Mouse (Mus musculus): ENCODE data around the gene Cdca7l.
"Not testable (repeated sequence)": the region's sequence is repeated elsewhere in the genome, so short reads cannot be mapped to it uniquely, and the experiment has no call there.

The Cdca7l gene

DNA sequence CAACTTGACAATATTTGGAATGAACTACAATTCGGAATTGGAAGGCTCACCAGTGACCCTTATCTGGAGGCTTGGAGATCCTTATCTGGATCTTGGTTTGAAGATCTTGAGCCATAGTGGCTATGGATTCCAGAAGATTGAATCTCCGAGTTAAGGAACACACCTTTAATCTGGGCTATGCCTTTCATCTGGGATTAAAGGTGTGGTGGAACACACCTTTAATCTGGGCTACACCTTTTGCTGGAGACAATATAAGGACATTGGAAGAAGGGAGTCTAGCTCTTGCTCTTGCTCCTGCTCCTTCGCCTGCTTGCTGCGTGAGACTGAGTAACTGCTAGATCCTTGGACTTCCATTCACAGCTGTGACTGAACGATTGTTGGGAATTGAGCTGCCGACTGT is at the start of gene Cdca7l:
Gene Cdca7l, plus strand, starts transcription at position 301 of the 400 bp plus-strand sequence.
- DNase-seq (ENCODE audit: extremely low read depth, low read depth, low spot score), result not testable (repeated sequence)

- DNase-seq (ENCODE audit: extremely low read depth, low read depth, low spot score), result no peak
Observed at GRCm38 (mm10) chr12:117756010-117756409, 48.1 kb upstream of the Cdca7l start.

GRCm38 (mm10) chr12:117760373-117760772 is 43.7 kb upstream of the Cdca7l start:
- DNase-seq (ENCODE audit: extremely low read depth, low read depth, low spot score), result no peak

DNA sequence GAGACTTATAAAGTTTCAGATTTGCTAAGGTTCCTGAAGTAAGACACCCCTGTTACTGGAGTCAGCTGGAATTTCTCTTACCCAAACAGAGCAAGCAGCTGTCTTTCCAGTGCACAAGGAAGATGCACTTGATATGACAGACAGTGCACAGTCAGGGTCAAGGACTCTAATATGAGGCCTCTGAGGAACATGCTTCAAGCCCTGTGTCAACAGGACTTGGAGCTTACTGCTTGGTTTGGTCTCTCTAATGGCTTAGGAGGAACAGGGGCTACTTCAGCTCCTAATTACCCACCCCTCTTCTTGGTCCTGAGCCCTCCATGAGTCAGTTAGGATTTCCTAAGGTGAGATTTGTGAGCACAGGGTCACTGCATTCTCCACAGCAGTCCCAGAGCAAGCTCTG is 43.2 kb upstream of the Cdca7l start:
- DNase-seq (ENCODE audit: extremely low read depth, low read depth, low spot score), result no peak

DNA sequence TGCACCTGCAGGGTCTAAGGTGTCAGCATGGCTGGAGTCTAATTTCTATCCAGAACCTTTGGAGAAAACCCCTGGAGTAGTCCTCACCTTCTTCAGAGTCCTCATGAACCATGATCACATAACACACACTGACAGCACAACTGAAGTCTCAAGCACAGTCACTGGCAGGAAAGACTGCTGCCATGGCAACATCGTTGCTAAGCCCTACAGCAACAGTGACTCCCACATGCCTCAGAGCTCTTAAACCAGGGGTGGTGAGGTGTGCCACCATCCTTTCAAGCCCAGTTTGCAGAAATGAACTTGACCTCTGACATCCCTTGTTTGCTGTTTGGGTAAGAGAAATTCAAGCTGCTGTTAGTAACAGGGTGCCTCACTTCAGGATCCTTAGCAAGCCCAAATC is 42.4 kb upstream of the Cdca7l start:
- no peak for DNase-seq (ENCODE audit: extremely low read depth, low read depth, low spot score)

- no peak for DNase-seq (ENCODE audit: extremely low read depth, low read depth, low spot score)
Observed at GRCm38 (mm10) chr12:117763247-117763646, 40.8 kb upstream of the Cdca7l start.

DNA sequence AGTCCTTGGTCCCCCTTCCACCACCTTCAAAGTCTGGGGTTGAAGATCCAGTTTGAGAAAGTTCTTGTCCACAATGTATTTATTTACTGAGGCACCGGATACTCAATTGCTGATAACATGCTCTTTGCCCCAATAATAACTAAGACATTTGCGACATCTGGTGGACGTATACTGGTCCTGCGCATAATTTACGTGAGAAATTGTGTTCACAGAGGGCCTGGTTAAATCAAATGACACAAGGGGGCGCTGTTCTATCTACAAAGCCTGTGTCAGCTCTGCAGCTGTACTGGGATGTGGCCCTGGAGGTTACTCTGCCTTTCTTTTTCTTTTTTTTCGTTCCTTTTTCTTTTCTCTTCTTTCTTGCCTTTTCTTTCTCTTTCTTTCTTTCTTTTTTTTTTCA is 39.2 kb upstream of the Cdca7l start:
- DNase-seq (ENCODE audit: extremely low read depth, low read depth, low spot score), result peak; percentile 10

DNA sequence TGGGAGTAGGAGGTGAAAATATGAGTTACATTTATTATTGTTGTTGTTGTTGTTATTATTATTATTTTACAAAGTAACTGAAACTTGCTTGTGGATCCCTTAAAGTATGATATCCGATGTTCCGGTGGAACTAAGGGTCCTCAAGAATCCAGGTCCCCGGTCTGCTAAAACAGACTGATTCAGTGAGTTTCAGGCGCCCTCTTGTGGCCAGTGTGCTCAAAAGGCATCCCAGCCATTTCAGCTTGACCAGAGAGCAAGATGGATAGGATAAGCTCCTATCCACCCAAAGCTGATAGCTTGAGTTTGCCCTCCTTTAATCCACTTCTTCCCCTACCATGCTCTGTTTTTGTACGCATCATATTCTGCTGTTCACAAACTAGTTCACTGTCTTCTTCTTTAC is 35.0 kb upstream of the Cdca7l start:
- DNase-seq (ENCODE audit: extremely low read depth, low read depth, low spot score), result no peak

- no peak for DNase-seq (ENCODE audit: extremely low read depth, low read depth, low spot score)
Observed at GRCm38 (mm10) chr12:117770211-117770610, 33.9 kb upstream of the Cdca7l start.

GRCm38 (mm10) chr12:117771156-117771555 is 32.9 kb upstream of the Cdca7l start:
- no peak for DNase-seq (ENCODE audit: extremely low read depth, low read depth, low spot score)

GRCm38 (mm10) chr12:117772638-117773037 is 31.5 kb upstream of the Cdca7l start:
- DNase-seq (ENCODE audit: extremely low read depth, low read depth, low spot score), result no peak

GRCm38 (mm10) chr12:117776841-117777240 is 27.2 kb upstream of the Cdca7l start:
- DNase-seq (ENCODE audit: extremely low read depth, low read depth, low spot score), result no peak

GRCm38 (mm10) chr12:117781360-117781759 is 22.7 kb upstream of the Cdca7l start:
- DNase-seq (ENCODE audit: extremely low read depth, low read depth, low spot score), result no peak

DNA sequence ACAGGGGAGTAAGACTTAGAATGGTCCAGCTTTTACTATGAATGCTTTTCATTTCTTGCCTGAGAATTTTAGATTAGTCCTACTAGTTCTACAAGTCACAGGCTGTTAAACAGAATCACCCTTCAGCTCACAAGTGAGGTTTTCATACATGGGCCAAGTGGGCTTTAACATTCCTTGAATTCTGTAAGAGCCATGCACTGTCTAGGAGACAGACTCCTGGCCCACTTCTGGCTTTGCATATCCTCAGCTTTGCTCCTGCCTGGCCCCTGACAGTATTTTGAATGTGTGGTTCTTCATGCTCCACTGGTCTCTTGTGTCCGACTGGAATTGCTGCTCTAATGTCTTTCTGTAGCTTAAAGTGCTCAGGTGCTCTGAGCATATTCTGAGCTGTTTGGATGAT is 20.7 kb upstream of the Cdca7l start:
- DNase-seq (ENCODE audit: extremely low read depth, low read depth, low spot score), result no peak

DNA sequence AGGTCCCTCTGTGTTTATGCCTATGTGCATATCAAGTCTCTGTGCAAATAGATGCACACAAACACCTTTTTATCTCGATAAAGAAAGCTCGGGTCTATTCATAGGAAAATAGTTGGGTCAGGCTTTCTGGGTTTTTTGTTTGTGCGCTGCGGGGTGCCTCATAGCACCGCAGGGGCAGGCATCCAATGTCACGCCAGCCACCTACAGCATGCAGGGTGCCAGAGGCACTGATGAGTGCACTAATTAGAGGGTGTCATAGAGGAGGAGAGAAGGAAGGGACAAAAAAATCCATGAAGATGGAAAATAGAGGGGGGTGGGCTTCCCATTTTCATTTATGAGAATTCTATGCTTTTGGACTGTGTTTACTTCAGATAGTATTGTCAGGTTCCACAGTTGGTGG is 17.5 kb upstream of the Cdca7l start:
- no peak for DNase-seq (ENCODE audit: extremely low read depth, low read depth, low spot score)

DNA sequence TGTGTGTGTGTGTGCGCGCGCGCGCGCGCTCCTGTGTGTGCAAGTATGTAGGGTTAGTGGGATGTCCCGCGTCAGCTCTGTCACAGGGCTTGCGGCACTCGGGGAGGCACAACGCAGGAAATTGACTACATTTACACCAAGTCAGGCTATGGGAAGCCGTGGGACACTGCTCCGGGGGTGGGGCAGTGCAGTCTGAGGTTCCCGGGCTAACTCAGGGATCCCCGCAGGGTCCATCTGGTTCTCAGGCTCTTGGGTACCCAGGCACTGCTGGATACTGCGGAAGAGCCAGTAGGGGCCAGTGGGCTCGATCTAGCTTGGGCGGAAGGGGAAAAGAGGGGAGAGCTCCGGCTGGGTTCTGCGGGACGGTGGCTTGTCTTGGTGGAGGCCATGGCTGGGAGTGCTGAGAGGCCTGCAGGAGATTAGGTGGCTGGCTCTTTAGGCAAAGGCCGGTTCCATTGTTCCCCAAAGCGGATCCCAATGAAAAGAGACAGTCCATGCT is 15.5 kb upstream of the Cdca7l start:
- no peak for DNase-seq (ENCODE audit: extremely low read depth, low read depth, low spot score)

GRCm38 (mm10) chr12:117789017-117789416 is 15.1 kb upstream of the Cdca7l start:
- no peak for DNase-seq (ENCODE audit: extremely low read depth, low read depth, low spot score)

DNA sequence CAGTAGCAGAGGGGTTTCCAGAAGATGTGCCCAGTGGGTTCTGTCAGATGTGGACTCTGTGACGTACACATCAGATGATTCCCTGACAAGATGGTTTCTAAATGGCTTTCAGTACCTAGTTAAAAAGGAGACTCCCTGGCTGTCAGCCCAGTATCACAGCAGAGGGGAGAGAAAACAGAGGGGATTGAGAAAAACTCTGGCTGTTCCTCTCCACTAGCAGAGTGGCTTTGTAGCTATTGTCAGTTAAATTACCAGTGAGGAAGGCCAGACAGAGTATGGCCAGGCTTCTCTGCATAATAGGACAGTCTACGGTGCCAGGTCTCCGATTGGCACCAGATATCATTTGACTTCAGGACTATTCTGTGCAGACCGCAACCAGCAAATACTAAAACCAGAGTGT is 8.8 kb upstream of the Cdca7l start:
- DNase-seq (ENCODE audit: extremely low read depth, low read depth, low spot score), result no peak

DNA sequence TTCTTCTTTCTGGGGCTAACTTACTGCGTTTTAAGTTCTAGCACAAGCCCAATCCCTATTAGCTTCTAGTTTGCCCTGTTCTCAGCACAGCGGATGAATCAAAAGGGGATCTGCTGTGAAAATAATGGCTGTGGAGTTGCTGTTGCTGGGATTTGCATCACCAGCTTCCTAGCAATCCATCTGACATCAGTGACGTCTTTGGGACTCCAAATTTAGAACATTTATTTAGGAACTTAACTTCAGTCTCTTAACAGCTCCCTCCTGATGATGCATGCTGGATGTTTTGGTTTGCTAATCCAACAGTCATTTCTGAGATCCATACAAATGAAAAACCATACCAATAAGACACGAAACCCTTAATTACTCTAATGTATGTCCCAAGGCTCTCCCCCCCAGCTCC is 1.5 kb downstream of the Cdca7l start:
- DNase-seq (ENCODE audit: extremely low read depth, low read depth, low spot score), result no peak

- DNase-seq (ENCODE audit: extremely low read depth, low read depth, low spot score), result no peak
Observed at GRCm38 (mm10) chr12:117806007-117806451, 1.9 kb downstream of the Cdca7l start.

DNA sequence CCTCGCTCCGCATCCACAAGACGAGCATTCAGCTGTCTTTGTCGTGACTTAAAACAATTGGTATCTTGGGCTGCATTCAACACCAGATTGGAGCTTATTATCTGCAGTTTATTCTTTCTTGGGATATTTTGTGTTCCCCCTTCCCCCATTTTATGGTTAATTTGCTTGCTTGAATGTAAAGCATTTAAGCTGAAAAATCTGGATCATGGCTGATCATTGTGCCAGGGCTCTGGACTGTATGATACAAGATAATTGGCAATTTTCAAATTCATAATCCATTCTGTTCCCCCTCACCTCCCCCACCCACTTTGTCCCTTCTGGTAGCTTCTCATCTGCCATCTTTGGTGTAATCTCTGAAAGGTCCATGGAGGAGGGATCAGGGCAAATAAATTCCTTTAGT is 2.4 kb downstream of the Cdca7l start:
- no peak for DNase-seq (ENCODE audit: extremely low read depth, low read depth, low spot score)

- DNase-seq (ENCODE audit: extremely low read depth, low read depth, low spot score), result no peak
Observed at GRCm38 (mm10) chr12:117807637-117808036, 3.5 kb downstream of the Cdca7l start.
